10 mouse cellular contexts compared by ENCODE assay signal in the genomic region with DNA sequence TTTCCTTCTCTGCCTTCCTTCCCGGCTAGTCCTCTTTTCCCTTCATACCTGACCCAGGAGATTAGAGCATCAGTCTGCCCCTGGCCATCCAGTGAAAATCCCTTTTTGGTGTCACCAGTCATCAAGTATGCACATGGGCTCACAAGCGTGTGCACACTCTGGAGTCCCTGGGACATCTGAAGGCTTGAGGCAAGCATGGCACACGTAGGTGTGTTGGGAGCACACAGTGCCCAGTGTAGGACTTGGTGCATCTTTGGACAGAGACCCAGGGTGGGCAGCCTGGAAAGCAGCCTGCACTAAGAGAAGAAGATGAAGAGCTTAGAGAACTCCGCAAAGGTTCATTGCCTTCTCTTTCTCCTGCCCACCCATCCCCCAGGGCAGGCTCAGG. TPM values are rescaled to one million over a fixed set of nuclear protein-coding genes. Genes with fewer than 3 reads are reported as not detected.
DNase-seq lines count a peak whose midpoint lies in the region; ATAC-seq and TF ChIP-seq lines count a peak whose summit lies in the region.
"Had no signal": no experiment of that assay in that cellular context is flagged by ENCODE, and none has a peak within 500 bp of the region (broad histone marks: within the 10 kb centered on the region; RNA-seq: fewer than 3 reads in every experiment).

No protein-coding gene starts in this region.

- no peaks in the 10 kb centered on the region for H3K36me3 ChIP-seq in forebrain, embryonic 10.5 days (replicated peaks)
- no peaks in the 10 kb centered on the region for H3K36me3 ChIP-seq in forebrain, embryonic 11.5 days (ENCODE audit: control insufficient read depth, insufficient read depth, low read length)
- H3K36me3 ChIP-seq in lung, embryonic 15.5 days = no peaks in the 10 kb centered on the region
- H3K36me3 ChIP-seq in hindbrain, postnatal 0 days (ENCODE audit: insufficient read depth, low read length) = no peaks in the 10 kb centered on the region
- H3K36me3 ChIP-seq in stomach, embryonic 14.5 days (ENCODE audit: control insufficient read depth, insufficient read depth, low read length) = no peaks in the 10 kb centered on the region

- H3K4me3 ChIP-seq in forebrain, embryonic 10.5 days = no peak overlapping the region; the same call in 1 of the 2 replicates
- H3K4me3 ChIP-seq in forebrain, embryonic 11.5 days (ENCODE audit: low read depth, low read length) = no peak overlapping the region
- no peak overlapping the region for H3K4me3 ChIP-seq in lung, embryonic 15.5 days
- no peak overlapping the region for H3K4me3 ChIP-seq in hindbrain, postnatal 0 days (ENCODE audit: low read length)
- no peak overlapping the region for H3K4me3 ChIP-seq in stomach, embryonic 14.5 days (ENCODE audit: low read depth, low read length)

- H3K4me2 ChIP-seq in forebrain, embryonic 11.5 days (ENCODE audit: low read depth, low read length, severe bottlenecking) = no peak overlapping the region
- no peak overlapping the region for H3K4me2 ChIP-seq in lung, embryonic 15.5 days
- no peak overlapping the region for H3K4me2 ChIP-seq in hindbrain, postnatal 0 days (ENCODE audit: low read depth, low read length)
- peak overlapping the region; percentile 67; the same call in 1 of the 2 replicates for H3K4me2 ChIP-seq in stomach, embryonic 14.5 days (replicated peaks; ENCODE audit: low read depth, low read length)

- no peak for TF ChIP-seq CTCF in hindbrain, postnatal 0 days (IDR thresholded peaks at IDR 0.05; ENCODE audit: low read depth)

- no peak for DNase-seq in forebrain, embryonic 10.5 days (ENCODE audit: extremely low spot score, low spot score)
- DNase-seq in forebrain, embryonic 11.5 days (ENCODE audit: low spot score) = no peak
- no peak for DNase-seq in lung, adult 18-20 months
- DNase-seq in hindbrain, postnatal 0 days (ENCODE audit: low spot score) = no peak
- no peak for DNase-seq in layer of hippocampus, adult 8-10 months (ENCODE audit: low spot score in 2 of 2)
- no peak for DNase-seq in right cerebral cortex, postnatal 25 days
- DNase-seq: cerebellum, postnatal 25 days had no signal

- H3K9me3 ChIP-seq in forebrain, embryonic 10.5 days = no peaks in the 10 kb centered on the region
- no peaks in the 10 kb centered on the region for H3K9me3 ChIP-seq in forebrain, embryonic 11.5 days (ENCODE audit: control insufficient read depth, low read length)
- H3K9me3 ChIP-seq in lung, embryonic 15.5 days = no peaks in the 10 kb centered on the region
- H3K9me3 ChIP-seq in hindbrain, postnatal 0 days (ENCODE audit: low read length) = no peaks in the 10 kb centered on the region
- H3K9me3 ChIP-seq in stomach, embryonic 14.5 days (ENCODE audit: control insufficient read depth, low read depth, low read length) = no peaks in the 10 kb centered on the region

- peaks cover 38% of the 10 kb centered on the region for H3K4me1 ChIP-seq in forebrain, embryonic 10.5 days
- H3K4me1 ChIP-seq in forebrain, embryonic 11.5 days (replicated peaks; ENCODE audit: control insufficient read depth, insufficient read depth, low read length) = peaks cover 15% of the 10 kb centered on the region; the same call in 1 of the 2 replicates
- H3K4me1 ChIP-seq in lung, embryonic 15.5 days = peaks cover 24% of the 10 kb centered on the region
- H3K4me1 ChIP-seq in hindbrain, postnatal 0 days (ENCODE audit: insufficient read depth, low read length) = peaks cover 17% of the 10 kb centered on the region
- peaks cover 24% of the 10 kb centered on the region for H3K4me1 ChIP-seq in stomach, embryonic 14.5 days (ENCODE audit: control insufficient read depth, insufficient read depth, low read length)

- 0 out of 2 replicates have a peak overlapping the region, but pooled peaks have one; percentile 26 for H3K27ac ChIP-seq in forebrain, embryonic 10.5 days
- H3K27ac ChIP-seq in forebrain, embryonic 11.5 days (ENCODE audit: low read depth, low read length) = no peak overlapping the region
- 0 out of 2 replicates have a peak overlapping the region, but pooled peaks have one; percentile 8 for H3K27ac ChIP-seq in lung, embryonic 15.5 days
- no peak overlapping the region for H3K27ac ChIP-seq in hindbrain, postnatal 0 days
- peak overlapping the region; percentile 34 for H3K27ac ChIP-seq in stomach, embryonic 14.5 days (ENCODE audit: low read length)

- WGBS in forebrain, embryonic 10.5 days = 22% methylated on average over 4 of the region's 4 CpGs
- 12% methylated on average over 4 of the region's 4 CpGs for WGBS in forebrain, embryonic 11.5 days
- 41% methylated on average over 4 of the region's 4 CpGs for WGBS in lung, embryonic 15.5 days
- 44% methylated on average over 4 of the region's 4 CpGs for WGBS in hindbrain, postnatal 0 days
- WGBS in stomach, embryonic 14.5 days = 23% methylated on average over 4 of the region's 4 CpGs

- peaks cover 35% of the 10 kb centered on the region for H3K27me3 ChIP-seq in forebrain, embryonic 10.5 days (ENCODE audit: poor library complexity, severe bottlenecking)
- H3K27me3 ChIP-seq in forebrain, embryonic 11.5 days (ENCODE audit: control insufficient read depth, insufficient read depth, low read length) = peaks cover 4% of the 10 kb centered on the region; the same call in 1 of the 2 replicates
- H3K27me3 ChIP-seq in lung, embryonic 15.5 days = peaks cover 13% of the 10 kb centered on the region; the same call in 1 of the 2 replicates
- H3K27me3 ChIP-seq in hindbrain, postnatal 0 days (ENCODE audit: insufficient read depth, low read length) = no peaks in the 10 kb centered on the region
- H3K27me3 ChIP-seq in stomach, embryonic 14.5 days (ENCODE audit: control insufficient read depth, insufficient read depth, low read length) = no peaks in the 10 kb centered on the region

- no peak for ATAC-seq in forebrain, embryonic 11.5 days (replicated peaks; ENCODE audit: low FRiP score)
- peak; percentile 16 for ATAC-seq in lung, embryonic 15.5 days (ENCODE audit: borderline replicate concordance, extremely low read depth, low FRiP score, low TSS enrichment)
- ATAC-seq in hindbrain, postnatal 0 days = peak; percentile 41; the same call in 1 of the 2 replicates
- ATAC-seq in stomach, embryonic 14.5 days (ENCODE audit: insufficient number of reproducible peaks, insufficient read depth, low FRiP score, low read depth) = no peak

- no peak overlapping the region for H3K9ac ChIP-seq in forebrain, embryonic 11.5 days (ENCODE audit: low read length)
- H3K9ac ChIP-seq in lung, embryonic 15.5 days = no peak overlapping the region
- no peak overlapping the region for H3K9ac ChIP-seq in hindbrain, postnatal 0 days (replicated peaks; ENCODE audit: low read length)
- H3K9ac ChIP-seq in stomach, embryonic 14.5 days (replicated peaks; ENCODE audit: low read depth, low read length) = no peak overlapping the region

RNA-seq across cellular contexts. Expression of gene Dysf, which starts 1.5 kb away (rescaled TPM):
- 3.9 and 4.6 TPM in 2 replicates for polyA plus RNA-seq in forebrain, embryonic 10.5 days (2016; fragmentation: Nextera tagmentation; extraction: Ambion mirVana)
- polyA plus RNA-seq in forebrain, embryonic 11.5 days (2014; fragmentation: Nextera tagmentation; extraction: Ambion mirVana) = 3.4 and 4.4 TPM in 2 replicates
- polyA plus RNA-seq in lung, embryonic 15.5 days (2015; fragmentation: Nextera tagmentation; extraction: Ambion mirVana) = 8.7 and 9.8 TPM in 2 replicates
- 1.9 and 2.4 TPM in 2 replicates for total RNA-seq in hindbrain, postnatal 0 days (2014; rRNA removed)
- polyA plus RNA-seq in hindbrain, postnatal 0 days (2015; fragmentation: Nextera tagmentation; extraction: Ambion mirVana) = 1.6 and 2.0 TPM in 2 replicates
- polyA plus RNA-seq in stomach, embryonic 14.5 days (2014; fragmentation: Nextera tagmentation; extraction: Ambion mirVana) = 11.2 and 12.4 TPM in 2 replicates
- 1 to 10 TPM; 1.2 to 3.5 (median 2.7) TPM for total RNA-seq in layer of hippocampus, adult 8-10 months (2022)
- total RNA-seq: neutrophil, adult 5-6 weeks had no signal

Comparison
In these comparisons a context has a peak if more than half of its experiments do, and no peak if none do; other contexts are left out.
1. H3K27ac ChIP-seq: peak in forebrain, embryonic 10.5 days (single experiment), lung, embryonic 15.5 days (single experiment) and stomach, embryonic 14.5 days (single experiment); none in forebrain, embryonic 11.5 days (single experiment) and hindbrain, postnatal 0 days (single experiment).
2. ATAC-seq: peak in lung, embryonic 15.5 days (single experiment) and hindbrain, postnatal 0 days (single experiment); none in forebrain, embryonic 11.5 days (single experiment) and stomach, embryonic 14.5 days (single experiment).